Mouse (Mus musculus) olfactory bulb, adult 2 months (tissue): ENCODE measurements around the gene Amph.

Experiments
- CTCF ChIP-seq: fragments of 200-500 bp; IDR thresholded peaks from 2 replicates; pipeline ENCODE4 v1.5.1; 2012; ENCODE audit warnings: low read depth, mild to moderate bottlenecking, low read length, moderate library complexity; ENCODE audit not compliant: insufficient read depth
- POLR2A ChIP-seq: fragments of 200-500 bp; IDR thresholded peaks from 2 replicates; pipeline ENCODE4 v1.6.1; 2012; ENCODE audit warnings: mild to moderate bottlenecking, low read depth, low read length, moderate library complexity; ENCODE audit not compliant: insufficient read depth

DNA sequence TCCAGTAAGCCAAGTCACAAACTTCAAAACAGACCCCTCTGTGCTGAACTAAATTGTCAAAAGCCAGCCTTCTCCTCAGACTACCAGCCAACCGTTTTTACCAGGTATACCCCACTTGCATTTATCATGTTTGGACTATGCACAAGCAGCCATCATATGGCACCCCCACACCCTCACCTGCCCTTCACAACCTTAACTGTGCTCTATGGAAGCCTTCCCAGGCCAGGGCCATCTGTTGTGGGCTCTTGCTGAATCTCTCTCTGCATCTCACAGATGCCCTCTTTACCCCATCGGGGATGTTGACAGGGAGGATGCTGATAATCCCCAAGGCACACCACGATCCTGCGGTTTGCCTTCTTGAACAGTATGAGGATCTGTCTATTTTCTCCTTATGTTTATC is 77.9 kb downstream of the Amph start:
- TF ChIP-seq POLR2A (no peak), CTCF (no peak)
